In the genomic region with DNA sequence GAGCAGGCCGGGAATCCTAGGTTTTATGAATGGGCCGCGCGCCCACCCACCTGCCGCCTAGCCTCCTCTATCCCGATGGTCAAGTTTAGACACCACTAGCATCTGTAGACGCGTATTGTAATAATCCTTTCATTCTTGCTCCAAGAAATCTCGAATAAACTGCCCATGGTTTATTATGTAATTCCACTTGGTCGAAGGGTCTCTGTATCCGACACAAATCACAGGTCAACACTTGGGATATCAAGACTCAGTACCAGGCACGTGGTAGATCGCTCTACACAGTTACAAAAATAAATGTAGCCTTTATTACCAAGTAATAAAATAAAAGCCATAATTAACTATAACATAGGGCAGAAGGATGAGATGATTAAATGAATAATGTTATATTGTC, we compare ENCODE assay signal across 8 mouse cellular contexts. TPM values are rescaled to one million over a fixed set of nuclear protein-coding genes. Genes with fewer than 3 reads are reported as not detected.
DNase-seq lines count a peak whose midpoint lies in the region; ATAC-seq lines count a peak whose summit lies in the region.

No protein-coding gene starts in this region.

- H3K4me3 ChIP-seq in lung, embryonic 15.5 days: peak overlapping the region; percentile 84
- peak overlapping the region; percentile 85 for H3K4me3 ChIP-seq in forebrain, embryonic 11.5 days (ENCODE audit: low read depth, low read length)
- peak overlapping the region; percentile 94 for H3K4me3 ChIP-seq in limb, embryonic 10.5 days
- peak overlapping the region; percentile 59 for H3K4me3 ChIP-seq in neural tube, embryonic 14.5 days (ENCODE audit: low read depth, low read length)

- peaks cover 38% of the 10 kb centered on the region for H3K36me3 ChIP-seq in lung, embryonic 15.5 days
- no peaks in the 10 kb centered on the region; the same call in 1 of the 2 replicates for H3K36me3 ChIP-seq in forebrain, embryonic 11.5 days (ENCODE audit: control insufficient read depth, insufficient read depth, low read length)
- H3K36me3 ChIP-seq in limb, embryonic 10.5 days: peaks cover 44% of the 10 kb centered on the region
- peaks cover 33% of the 10 kb centered on the region for H3K36me3 ChIP-seq in neural tube, embryonic 14.5 days (ENCODE audit: control insufficient read depth, insufficient read depth, low read length)

- H3K9me3 ChIP-seq in lung, embryonic 15.5 days: no peaks in the 10 kb centered on the region
- H3K9me3 ChIP-seq in forebrain, embryonic 11.5 days (ENCODE audit: control insufficient read depth, low read length): no peaks in the 10 kb centered on the region
- H3K9me3 ChIP-seq in limb, embryonic 10.5 days (replicated peaks): no peaks in the 10 kb centered on the region
- no peaks in the 10 kb centered on the region for H3K9me3 ChIP-seq in neural tube, embryonic 14.5 days (ENCODE audit: control insufficient read depth, low read length)

- ATAC-seq in lung, embryonic 15.5 days (ENCODE audit: borderline replicate concordance, extremely low read depth, low FRiP score, low TSS enrichment): no peak
- ATAC-seq in forebrain, embryonic 11.5 days (replicated peaks; ENCODE audit: low FRiP score): peak; percentile 13
- ATAC-seq in neural tube, embryonic 14.5 days (ENCODE audit: low read depth): peak; percentile 13; the same call in 1 of the 2 replicates

- no peak overlapping the region; the same call in 1 of the 2 replicates for H3K27ac ChIP-seq in lung, embryonic 15.5 days
- H3K27ac ChIP-seq in forebrain, embryonic 11.5 days (ENCODE audit: low read depth, low read length): no peak overlapping the region
- H3K27ac ChIP-seq in limb, embryonic 10.5 days: peak overlapping the region; percentile 97
- H3K27ac ChIP-seq in neural tube, embryonic 14.5 days (ENCODE audit: low read depth, low read length): peak overlapping the region; percentile 97; the same call in 1 of the 2 replicates

- H3K4me1 ChIP-seq in lung, embryonic 15.5 days: peaks cover 22% of the 10 kb centered on the region
- H3K4me1 ChIP-seq in forebrain, embryonic 11.5 days (replicated peaks; ENCODE audit: control insufficient read depth, insufficient read depth, low read length): peaks cover 6% of the 10 kb centered on the region
- peaks cover 27% of the 10 kb centered on the region for H3K4me1 ChIP-seq in limb, embryonic 10.5 days
- H3K4me1 ChIP-seq in neural tube, embryonic 14.5 days (ENCODE audit: control insufficient read depth, insufficient read depth, low read length): peaks cover 17% of the 10 kb centered on the region

- H3K27me3 ChIP-seq in lung, embryonic 15.5 days: no peaks in the 10 kb centered on the region
- no peaks in the 10 kb centered on the region for H3K27me3 ChIP-seq in forebrain, embryonic 11.5 days (ENCODE audit: control insufficient read depth, insufficient read depth, low read length)
- H3K27me3 ChIP-seq in limb, embryonic 10.5 days (ENCODE audit: low read depth, poor library complexity, severe bottlenecking): no peaks in the 10 kb centered on the region
- H3K27me3 ChIP-seq in neural tube, embryonic 14.5 days (ENCODE audit: control insufficient read depth, insufficient read depth, low read length): peaks cover 3% of the 10 kb centered on the region; the same call in 1 of the 2 replicates

- no peak for DNase-seq in lung, postnatal 4 days
- DNase-seq in forebrain, embryonic 11.5 days (ENCODE audit: low spot score): no peak
- DNase-seq in limb, embryonic 10.5 days (ENCODE audit: low spot score): no peak
- no peak for DNase-seq in layer of hippocampus, adult 9-10 months (ENCODE audit: low spot score)
- DNase-seq in kidney, postnatal 36 days: no peak
- DNase-seq in embryo, embryonic 11 days: no peak

- WGBS in lung, embryonic 15.5 days: 8% methylated on average over 13 of the region's 13 CpGs
- 13% methylated on average over 13 of the region's 13 CpGs for WGBS in forebrain, embryonic 11.5 days
- WGBS in limb, embryonic 10.5 days: 13% methylated on average over 13 of the region's 13 CpGs
- 10% methylated on average over 13 of the region's 13 CpGs for WGBS in neural tube, embryonic 14.5 days

- peak overlapping the region; percentile 92; the same call in 1 of the 2 replicates for H3K9ac ChIP-seq in lung, embryonic 15.5 days
- H3K9ac ChIP-seq in forebrain, embryonic 11.5 days (ENCODE audit: low read length): peak overlapping the region; percentile 23; the same call in 1 of the 2 replicates
- H3K9ac ChIP-seq in neural tube, embryonic 14.5 days (replicated peaks; ENCODE audit: low read depth, low read length): peak overlapping the region; percentile 80

- H3K4me2 ChIP-seq in lung, embryonic 15.5 days: peak overlapping the region; percentile 54
- H3K4me2 ChIP-seq in forebrain, embryonic 11.5 days (ENCODE audit: low read depth, low read length, severe bottlenecking): peak overlapping the region; percentile 53; the same call in 1 of the 2 replicates
- peak overlapping the region; percentile 47 for H3K4me2 ChIP-seq in neural tube, embryonic 14.5 days (ENCODE audit: low read depth, low read length)

RNA-seq across cellular contexts. Expression of gene Pip4k2b, which starts 0.8 kb away (rescaled TPM):
- polyA plus RNA-seq in lung, embryonic 15.5 days (2015; fragmentation: Nextera tagmentation; extraction: Ambion mirVana): 1.6 and 1.8 TPM in 2 replicates
- 1.8 and 1.9 TPM in 2 replicates for polyA plus RNA-seq in forebrain, embryonic 11.5 days (2014; fragmentation: Nextera tagmentation; extraction: Ambion mirVana)
- 1.6 and 1.9 TPM in 2 replicates for polyA plus RNA-seq in limb, embryonic 10.5 days (2016; fragmentation: Nextera tagmentation; extraction: Ambion mirVana)
- polyA plus RNA-seq in neural tube, embryonic 14.5 days (2014; fragmentation: Nextera tagmentation; extraction: Ambion mirVana): 4.1 and 6.2 TPM in 2 replicates

RNA-seq across cellular contexts. Expression of gene Cwc25, which starts 21.0 kb away (rescaled TPM):
- 15.6 and 18.5 TPM in 2 replicates for polyA plus RNA-seq in lung, embryonic 15.5 days (2015; fragmentation: Nextera tagmentation; extraction: Ambion mirVana)
- polyA plus RNA-seq in forebrain, embryonic 11.5 days (2014; fragmentation: Nextera tagmentation; extraction: Ambion mirVana): 16.3 and 19.5 TPM in 2 replicates
- polyA plus RNA-seq in limb, embryonic 10.5 days (2016; fragmentation: Nextera tagmentation; extraction: Ambion mirVana): 17.8 and 21.6 TPM in 2 replicates
- 13.8 and 13.9 TPM in 2 replicates for polyA plus RNA-seq in neural tube, embryonic 14.5 days (2014; fragmentation: Nextera tagmentation; extraction: Ambion mirVana)

RNA-seq across cellular contexts. Expression of gene 1700001P01Rik, which starts 30.4 kb away (rescaled TPM):
- polyA plus RNA-seq in lung, embryonic 15.5 days (2015; fragmentation: Nextera tagmentation; extraction: Ambion mirVana): 0.85 TPM in 1 of 2 replicates, not detected in the other
- polyA plus RNA-seq in forebrain, embryonic 11.5 days (2014; fragmentation: Nextera tagmentation; extraction: Ambion mirVana): 0.44 TPM in 1 of 2 replicates, not detected in the other
- polyA plus RNA-seq in limb, embryonic 10.5 days (2016; fragmentation: Nextera tagmentation; extraction: Ambion mirVana): 0.43 and 0.74 TPM in 2 replicates
- polyA plus RNA-seq in neural tube, embryonic 14.5 days (2014; fragmentation: Nextera tagmentation; extraction: Ambion mirVana): 0.36 TPM in 1 of 2 replicates, not detected in the other

RNA-seq across cellular contexts. Expression of gene Rpl23, which starts 36.9 kb away (rescaled TPM):
- polyA plus RNA-seq in lung, embryonic 15.5 days (2015; fragmentation: Nextera tagmentation; extraction: Ambion mirVana): 457 and 490 TPM in 2 replicates
- 400 and 454 TPM in 2 replicates for polyA plus RNA-seq in forebrain, embryonic 11.5 days (2014; fragmentation: Nextera tagmentation; extraction: Ambion mirVana)
- polyA plus RNA-seq in limb, embryonic 10.5 days (2016; fragmentation: Nextera tagmentation; extraction: Ambion mirVana): 449 and 506 TPM in 2 replicates
- polyA plus RNA-seq in neural tube, embryonic 14.5 days (2014; fragmentation: Nextera tagmentation; extraction: Ambion mirVana): 347 and 366 TPM in 2 replicates

RNA-seq across cellular contexts. Expression of gene Psmb3, which starts 42.1 kb away (rescaled TPM):
- polyA plus RNA-seq in lung, embryonic 15.5 days (2015; fragmentation: Nextera tagmentation; extraction: Ambion mirVana): 465 and 505 TPM in 2 replicates
- 463 and 510 TPM in 2 replicates for polyA plus RNA-seq in forebrain, embryonic 11.5 days (2014; fragmentation: Nextera tagmentation; extraction: Ambion mirVana)
- polyA plus RNA-seq in limb, embryonic 10.5 days (2016; fragmentation: Nextera tagmentation; extraction: Ambion mirVana): 626 and 675 TPM in 2 replicates
- 441 and 465 TPM in 2 replicates for polyA plus RNA-seq in neural tube, embryonic 14.5 days (2014; fragmentation: Nextera tagmentation; extraction: Ambion mirVana)

Comparison
In these comparisons a context has a peak if more than half of its experiments do, and no peak if none do; other contexts are left out.
1. H3K27ac ChIP-seq: peak in limb, embryonic 10.5 days (single experiment) and neural tube, embryonic 14.5 days (single experiment); none in lung, embryonic 15.5 days (single experiment) and forebrain, embryonic 11.5 days (single experiment).
2. H3K9ac ChIP-seq: peak in every context shown above with its lines; median percentile 92 in lung, embryonic 15.5 days; 80 in neural tube, embryonic 14.5 days; 23 in forebrain, embryonic 11.5 days.
3. Peak in every context shown above with its lines, with median percentiles within 50 percentile points of each other: H3K4me2 ChIP-seq and H3K4me3 ChIP-seq.